In the genomic region with DNA sequence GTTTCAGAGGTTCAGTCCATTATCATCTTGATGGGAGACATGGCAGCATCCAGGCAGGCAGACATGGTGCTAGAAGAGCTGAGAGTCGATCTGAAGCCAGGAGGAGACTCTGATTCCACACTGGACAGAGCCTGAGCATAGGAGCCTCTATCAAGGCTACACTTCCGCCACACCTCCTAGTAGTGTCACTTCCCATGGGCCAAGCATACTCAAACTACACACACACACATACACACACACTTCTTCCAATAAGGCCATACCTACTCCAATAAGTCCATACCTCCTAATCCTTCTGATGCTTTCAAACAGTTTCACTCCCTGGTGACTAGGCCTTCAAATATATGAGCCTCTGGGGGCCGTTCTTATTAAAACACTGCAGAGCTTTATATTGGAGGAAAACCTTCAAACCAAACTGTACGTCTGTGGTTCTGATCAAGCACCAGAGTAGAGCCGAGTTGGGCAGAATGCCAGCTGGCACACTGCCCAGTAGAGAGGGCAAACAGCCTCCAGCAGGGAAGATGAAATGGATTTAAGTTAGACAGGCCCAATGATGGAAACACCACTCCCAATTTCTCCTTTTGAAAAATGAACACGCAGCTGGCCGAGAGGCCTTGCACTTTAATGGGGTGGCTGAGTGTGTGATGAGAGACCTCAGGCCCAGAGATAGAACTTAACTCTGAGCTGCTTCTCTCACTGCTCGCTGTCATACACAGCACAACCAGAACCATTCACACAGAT, we compare ENCODE assay signal across 9 mouse cellular contexts. TPM values are rescaled to one million over a fixed set of nuclear protein-coding genes. Genes with fewer than 3 reads are reported as not detected.
DNase-seq lines count a peak whose midpoint lies in the region; ATAC-seq and TF ChIP-seq lines count a peak whose summit lies in the region.
"Had no signal": no experiment of that assay in that cellular context is flagged by ENCODE, and none has a peak within 500 bp of the region (broad histone marks: within the 10 kb centered on the region; RNA-seq: fewer than 3 reads in every experiment).

No protein-coding gene starts in this region.

- no peak overlapping the region for H3K27ac ChIP-seq in forebrain, embryonic 11.5 days (ENCODE audit: low read depth, low read length)
- H3K27ac ChIP-seq in forebrain, embryonic 10.5 days: no peak overlapping the region
- peak overlapping the region; percentile 60 for H3K27ac ChIP-seq in heart, embryonic 16.5 days (ENCODE audit: low read length)

- TF ChIP-seq CTCF in lung, adult 2 months (IDR thresholded peaks at IDR 0.05; ENCODE audit: insufficient read depth, low read length): no peak

- H3K27me3 ChIP-seq in forebrain, embryonic 11.5 days (ENCODE audit: control insufficient read depth, insufficient read depth, low read length): no peaks in the 10 kb centered on the region
- H3K27me3 ChIP-seq in forebrain, embryonic 10.5 days (ENCODE audit: poor library complexity, severe bottlenecking): no peaks in the 10 kb centered on the region
- H3K27me3 ChIP-seq in heart, embryonic 16.5 days (ENCODE audit: control insufficient read depth, insufficient read depth, low read length): no peaks in the 10 kb centered on the region
- H3K27me3 ChIP-seq: CH12.LX had no signal

- no peak overlapping the region for H3K4me3 ChIP-seq in forebrain, embryonic 11.5 days (ENCODE audit: low read depth, low read length)
- no peak overlapping the region for H3K4me3 ChIP-seq in forebrain, embryonic 10.5 days
- H3K4me3 ChIP-seq in heart, embryonic 16.5 days (ENCODE audit: low read length): no peak overlapping the region
- no peak overlapping the region for H3K4me3 ChIP-seq in lung, adult 2 months (replicated peaks; ENCODE audit: extremely low read depth, low read depth, low read length)

- H3K9me3 ChIP-seq in forebrain, embryonic 11.5 days (ENCODE audit: control insufficient read depth, low read length): no peaks in the 10 kb centered on the region
- H3K9me3 ChIP-seq in forebrain, embryonic 10.5 days: no peaks in the 10 kb centered on the region
- 0 out of 2 replicates have a peak, but pooled peaks cover 5% of the 10 kb centered on the region for H3K9me3 ChIP-seq in heart, embryonic 16.5 days (replicated peaks; ENCODE audit: control insufficient read depth, low read length)

- H3K9ac ChIP-seq in forebrain, embryonic 11.5 days (ENCODE audit: low read length): no peak overlapping the region
- no peak overlapping the region for H3K9ac ChIP-seq in heart, embryonic 16.5 days (ENCODE audit: low read length)

- no peak; the same call in 1 of the 2 replicates for ATAC-seq in forebrain, embryonic 11.5 days (replicated peaks; ENCODE audit: low FRiP score)
- peak; percentile 62 for ATAC-seq in heart, embryonic 16.5 days (replicated peaks; ENCODE audit: extremely low read depth, insufficient read depth, low FRiP score)

- no peak overlapping the region for H3K4me2 ChIP-seq in forebrain, embryonic 11.5 days (ENCODE audit: low read depth, low read length, severe bottlenecking)
- H3K4me2 ChIP-seq in heart, embryonic 16.5 days (ENCODE audit: low read depth, low read length): no peak overlapping the region

- no peaks in the 10 kb centered on the region for H3K36me3 ChIP-seq in forebrain, embryonic 11.5 days (ENCODE audit: control insufficient read depth, insufficient read depth, low read length)
- H3K36me3 ChIP-seq in forebrain, embryonic 10.5 days (replicated peaks): no peaks in the 10 kb centered on the region
- no peaks in the 10 kb centered on the region for H3K36me3 ChIP-seq in heart, embryonic 16.5 days (ENCODE audit: control insufficient read depth, insufficient read depth)

- peak; percentile 63 for DNase-seq in forebrain, embryonic 11.5 days (ENCODE audit: low spot score)
- DNase-seq in forebrain, embryonic 10.5 days (ENCODE audit: extremely low spot score, low spot score): no peak
- DNase-seq in cerebellum, postnatal 36 days: peak; percentile 35 to 57
- DNase-seq in kidney, postnatal 14 days: peak; percentile 68
- DNase-seq in lung, adult 2 months: peak; percentile 64
- DNase-seq in right cerebral cortex, adult 2 months (ENCODE audit: low spot score in 2 of 2): peak; percentile 51 to 62
- DNase-seq in embryo, embryonic 10 days (ENCODE audit: low spot score): no peak

- no peaks in the 10 kb centered on the region for H3K4me1 ChIP-seq in forebrain, embryonic 11.5 days (replicated peaks; ENCODE audit: control insufficient read depth, insufficient read depth, low read length)
- no peaks in the 10 kb centered on the region for H3K4me1 ChIP-seq in forebrain, embryonic 10.5 days
- peaks cover 25% of the 10 kb centered on the region for H3K4me1 ChIP-seq in heart, embryonic 16.5 days (ENCODE audit: control insufficient read depth, insufficient read depth, low read length)
- no peaks in the 10 kb centered on the region; the same call in 1 of the 2 replicates for H3K4me1 ChIP-seq in lung, adult 2 months (ENCODE audit: control insufficient read depth, insufficient read depth, low read length)

- WGBS in forebrain, embryonic 11.5 days: 77% methylated on average over 8 of the region's 8 CpGs
- 87% methylated on average over 8 of the region's 8 CpGs for WGBS in forebrain, embryonic 10.5 days
- 34% methylated on average over 8 of the region's 8 CpGs for WGBS in heart, embryonic 16.5 days
- 39% methylated on average over 8 of the region's 8 CpGs for WGBS in lung, adult 2 months

- TF ChIP-seq POLR2A in lung, adult 2 months (IDR thresholded peaks at IDR 0.05; ENCODE audit: borderline replicate concordance, extremely low read depth, low read depth, low read length): no peak

RNA-seq across cellular contexts. Expression of gene Iyd, which starts 32.4 kb away (rescaled TPM):
- not detected in 2 replicates for polyA plus RNA-seq in forebrain, embryonic 11.5 days (2014; fragmentation: Nextera tagmentation; extraction: Ambion mirVana)
- not detected in 2 replicates for polyA plus RNA-seq in forebrain, embryonic 10.5 days (2016; fragmentation: Nextera tagmentation; extraction: Ambion mirVana)
- 0.57 and 0.91 TPM in 2 replicates for polyA plus RNA-seq in heart, embryonic 16.5 days (2015; fragmentation: Nextera tagmentation; extraction: Ambion mirVana)
- 1.9 and 2.8 TPM in 2 replicates for polyA plus RNA-seq in lung, adult 2 months (2012; rRNA removed)

Comparison
In these comparisons a context has a peak if more than half of its experiments do, and no peak if none do; other contexts are left out.
1. DNase-seq: peak in forebrain, embryonic 11.5 days (single experiment), cerebellum, postnatal 36 days (2 of 2), kidney, postnatal 14 days (single experiment), lung, adult 2 months (single experiment) and right cerebral cortex, adult 2 months (2 of 2); none in forebrain, embryonic 10.5 days (single experiment) and embryo, embryonic 10 days (single experiment).